Mouse (Mus musculus) spleen, postnatal 10 days (tissue): Measurements from ENCODE around the gene Trappc12.
"Not testable (repeated sequence)": the region's sequence is repeated elsewhere in the genome, so short reads cannot be mapped to it uniquely, and the experiment has no call there.

Source experiments
- DNase-seq, 2 experiments: peaks; one replicate each; pipeline ENCODE4 v3.0.0; 2021 to 2022; ENCODE audit warnings: low spot score in 2 of 2

Trappc12 gene

DNA sequence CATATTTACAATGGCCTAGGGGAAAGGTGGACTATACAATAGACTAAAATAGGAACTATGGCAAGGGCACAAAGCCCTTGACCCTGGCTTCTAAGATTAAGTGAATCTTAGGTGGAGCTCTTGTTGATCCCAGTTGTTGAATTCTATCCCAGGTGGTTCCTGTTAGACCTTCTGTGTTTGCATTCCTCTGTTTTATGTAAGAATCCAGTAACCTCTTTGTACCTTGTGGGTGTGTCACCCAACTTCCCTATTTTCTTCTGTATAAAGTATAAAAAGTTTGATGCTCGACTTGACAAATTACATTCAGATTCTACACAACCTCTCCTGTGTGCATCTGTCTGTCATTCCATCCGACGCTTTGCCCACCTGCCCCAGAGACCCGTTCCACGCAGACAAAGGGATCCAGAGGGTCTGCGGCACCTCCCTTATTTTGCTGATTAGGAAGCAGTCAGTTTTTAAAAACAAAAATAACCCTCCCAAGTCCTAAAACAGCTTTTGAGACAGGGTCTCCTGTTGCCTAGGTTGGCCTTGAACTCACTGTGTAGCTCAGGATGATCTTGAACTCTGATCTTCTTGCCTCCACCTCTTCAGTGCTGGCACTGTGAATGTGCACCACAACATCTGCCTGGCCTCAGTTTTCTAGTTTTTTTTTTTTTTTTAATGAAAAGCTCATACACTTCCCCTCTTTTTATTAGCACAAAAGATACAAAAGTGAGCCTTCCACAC, 16.6 kb downstream of the Trappc12 start:
- not testable (repeated sequence) for DNase-seq

DNA sequence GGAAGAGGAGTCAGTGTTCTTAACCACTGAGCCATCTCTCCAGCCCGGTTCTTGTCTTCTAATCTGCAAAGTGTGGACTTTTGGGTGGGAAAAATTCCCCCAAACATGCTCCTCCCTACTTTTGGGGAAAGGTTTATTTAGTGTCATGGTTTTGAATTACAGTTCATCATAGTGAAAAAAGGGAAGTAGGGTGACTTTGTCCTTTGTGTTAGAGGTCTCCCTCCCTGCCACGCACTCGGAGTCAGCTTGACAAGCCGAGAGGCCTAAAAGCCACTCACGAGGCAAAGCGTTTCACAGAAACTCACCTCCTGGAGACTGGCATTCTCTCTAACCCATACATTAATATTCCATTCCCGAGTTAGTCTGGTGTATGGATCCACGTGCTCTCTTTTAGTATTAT, 17.6 kb downstream of the Trappc12 start:
- no peak for DNase-seq

DNA sequence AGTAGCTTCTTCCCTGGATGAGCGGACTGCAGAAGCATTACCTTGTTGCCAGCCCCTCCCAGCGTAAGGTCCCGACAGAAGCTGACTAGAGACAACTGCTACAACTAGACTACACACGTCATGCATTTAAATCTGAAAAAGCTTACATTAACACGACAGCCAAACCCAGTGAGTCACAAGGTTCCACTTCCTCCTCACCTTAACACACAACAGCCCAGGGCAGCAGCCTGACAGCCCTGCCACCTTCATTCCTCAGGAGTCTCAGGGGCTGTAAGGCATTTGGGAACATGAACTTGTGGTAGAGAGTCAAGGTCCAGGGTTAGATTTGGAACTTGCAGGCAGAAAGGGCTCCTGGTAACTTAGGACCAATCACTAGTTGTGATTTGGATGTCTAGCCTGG, 23.2 kb downstream of the Trappc12 start:
- DNase-seq, result no peak

DNA sequence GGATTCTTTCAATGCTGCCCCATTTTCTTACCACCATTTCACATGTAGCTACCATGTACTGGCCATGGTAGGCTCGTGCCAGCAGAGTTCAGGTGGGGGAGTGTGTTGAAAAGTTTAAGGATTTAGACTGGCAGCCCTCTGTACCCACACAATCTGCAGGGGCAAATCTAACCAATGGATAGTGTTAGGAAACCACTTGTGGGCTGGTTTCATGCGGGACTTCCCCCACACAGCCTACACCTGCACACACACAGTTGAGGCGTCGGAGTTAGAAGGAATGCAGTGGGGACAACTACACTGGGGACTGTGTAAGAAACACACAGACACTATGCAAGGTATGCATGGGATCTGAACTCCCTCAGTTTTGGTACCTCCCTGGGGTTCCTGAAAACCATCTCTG, 24.1 kb downstream of the Trappc12 start:
- no peak for DNase-seq

DNA sequence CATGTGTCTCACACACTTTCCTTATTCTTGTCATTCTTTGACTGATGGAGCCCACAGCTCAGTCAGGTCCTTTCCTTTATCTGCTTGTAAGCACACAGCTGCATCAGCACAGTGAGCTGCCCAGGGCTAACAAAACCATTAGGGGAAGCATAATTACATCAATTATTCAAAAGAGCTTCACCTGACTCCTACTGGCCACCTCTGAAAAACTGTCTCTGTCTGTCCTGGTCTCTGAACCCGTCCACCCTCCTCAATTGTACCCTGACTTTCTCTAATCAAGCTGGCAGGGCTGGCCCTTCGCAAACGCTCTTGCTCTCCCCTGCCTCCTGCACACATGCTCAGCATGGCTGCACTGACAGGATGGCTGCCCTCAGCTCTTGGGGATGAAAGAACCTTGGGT, 25.9 kb downstream of the Trappc12 start:
- DNase-seq, result no peak

DNA sequence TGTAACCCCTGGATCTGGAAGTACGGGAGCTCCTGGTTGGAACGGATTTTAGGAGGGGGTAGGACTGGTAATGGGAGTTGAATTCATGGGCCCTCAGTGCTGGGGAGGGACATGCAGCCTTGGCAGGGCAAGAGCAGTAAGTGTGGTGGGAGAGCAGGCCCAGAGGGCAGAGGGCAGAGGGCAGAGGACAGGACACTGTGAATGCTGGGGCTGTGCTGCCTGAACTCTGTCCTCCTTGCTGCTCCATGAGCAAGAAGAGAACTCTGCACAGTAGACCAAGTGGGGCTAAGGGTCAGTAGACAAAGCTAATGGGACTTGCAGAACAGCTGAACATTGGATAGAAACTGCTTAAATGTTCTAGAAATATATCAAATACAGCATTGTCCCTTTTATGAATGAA, 32.2 kb downstream of the Trappc12 start:
- no peak for DNase-seq

DNA sequence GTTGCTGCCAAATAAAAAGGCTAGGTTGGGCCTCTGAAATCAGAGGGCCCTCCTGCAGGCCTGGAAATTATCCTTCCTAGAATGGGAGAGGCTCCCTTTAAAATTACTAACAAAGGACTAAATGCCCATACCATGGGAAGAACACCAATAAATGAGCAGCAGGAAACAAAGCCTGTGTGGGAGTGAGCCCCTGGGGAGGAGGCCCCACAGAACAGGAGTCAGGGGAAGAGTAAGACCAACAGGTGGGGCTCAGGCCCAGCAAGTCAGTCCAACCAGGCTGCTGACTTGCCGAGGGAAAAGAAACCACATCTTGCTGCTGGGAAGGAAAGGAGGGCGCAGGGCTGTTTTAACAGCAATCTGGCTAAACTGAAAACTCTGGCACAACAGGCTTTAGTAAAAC, 33.2 kb downstream of the Trappc12 start:
- no peak for DNase-seq

DNA sequence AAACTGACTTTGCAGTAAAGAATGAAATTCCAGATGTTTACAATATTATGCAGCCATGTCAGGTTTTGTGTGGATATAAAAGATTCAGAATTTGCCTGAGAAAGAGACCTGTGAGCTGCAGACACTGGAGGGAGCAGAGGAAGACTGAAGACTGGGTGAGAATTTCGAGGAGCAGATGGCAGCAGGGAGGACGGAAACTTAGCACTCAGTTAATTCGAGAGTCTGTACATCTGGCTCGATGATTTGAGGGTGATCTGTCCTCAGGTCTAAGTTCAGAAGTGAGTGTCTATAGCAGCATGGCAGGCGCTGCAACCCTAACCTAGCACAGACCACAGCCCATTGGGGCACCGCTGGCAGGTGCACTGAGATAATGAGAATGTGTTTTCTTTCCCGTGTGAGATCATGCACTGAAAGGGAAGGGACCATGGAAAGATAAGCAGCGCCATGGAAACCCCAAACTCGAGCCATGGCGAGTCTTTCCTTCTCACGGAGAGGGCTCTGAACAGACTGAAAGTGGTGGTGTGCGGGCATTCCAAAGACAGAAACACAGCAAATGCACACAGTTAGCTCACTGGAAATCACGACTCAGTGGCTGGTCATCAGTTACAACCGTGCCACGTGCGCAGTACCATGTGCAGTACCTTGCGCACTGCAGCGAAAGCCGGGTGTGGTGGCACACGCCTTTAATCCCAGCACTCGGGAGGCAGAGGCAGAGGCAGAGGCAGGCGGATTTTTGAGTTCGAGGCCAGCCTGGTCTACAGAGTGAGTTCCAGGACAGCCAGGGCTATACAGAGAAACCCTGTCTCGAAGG, 35.2 kb downstream of the Trappc12 start:
- DNase-seq, result no peak

DNA sequence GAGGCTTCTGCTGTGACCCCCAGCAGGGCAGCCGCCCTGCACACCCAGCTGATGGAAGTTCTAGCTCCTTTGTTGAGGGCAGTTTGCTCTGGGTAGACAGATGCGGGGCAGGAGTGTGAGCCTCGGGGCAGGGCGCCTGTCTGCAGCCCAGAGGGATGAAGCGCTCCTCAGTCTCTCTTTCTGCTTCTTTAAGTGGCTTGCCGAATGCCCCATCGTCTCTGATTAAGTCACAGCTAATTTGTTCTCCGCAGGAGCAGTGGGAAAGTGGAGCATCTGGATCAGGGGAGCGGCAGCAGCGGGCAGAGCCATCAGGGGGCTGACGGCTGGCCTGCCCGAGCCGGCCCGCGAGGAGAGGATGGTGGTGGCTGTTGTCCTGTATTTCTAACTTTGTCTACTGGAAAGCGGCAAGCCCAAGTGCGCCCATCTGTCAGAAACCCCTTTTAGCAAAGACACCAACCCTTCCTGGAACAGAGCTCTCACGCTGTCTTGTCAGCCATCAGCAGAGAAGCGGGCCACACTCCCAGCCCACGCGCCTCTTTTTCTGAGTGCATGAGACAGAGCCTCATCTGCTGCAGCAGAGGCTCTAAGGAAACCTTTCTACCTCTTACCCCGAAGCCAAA, 39.6 kb downstream of the Trappc12 start:
- DNase-seq, result no peak

DNA sequence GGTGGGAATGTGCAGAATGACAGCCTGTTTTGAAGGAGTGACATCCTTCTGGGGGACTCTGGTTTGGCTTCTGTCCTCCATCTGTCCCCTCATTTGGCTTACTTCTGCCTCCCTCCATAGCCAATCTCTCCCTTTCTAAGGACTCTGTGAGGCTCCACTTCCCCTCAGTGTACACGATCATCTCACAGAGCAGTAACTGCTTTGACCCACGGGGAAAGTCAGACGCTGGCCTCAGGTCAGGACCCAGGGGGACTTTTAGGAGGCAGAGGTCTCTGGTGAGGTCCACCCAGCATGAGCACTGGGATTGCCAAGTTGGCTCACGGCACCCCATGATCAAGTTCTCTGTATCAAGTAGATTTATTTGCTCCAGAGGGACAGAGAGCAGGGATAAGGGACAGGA, 42.1 kb downstream of the Trappc12 start:
- no peak for DNase-seq

DNA sequence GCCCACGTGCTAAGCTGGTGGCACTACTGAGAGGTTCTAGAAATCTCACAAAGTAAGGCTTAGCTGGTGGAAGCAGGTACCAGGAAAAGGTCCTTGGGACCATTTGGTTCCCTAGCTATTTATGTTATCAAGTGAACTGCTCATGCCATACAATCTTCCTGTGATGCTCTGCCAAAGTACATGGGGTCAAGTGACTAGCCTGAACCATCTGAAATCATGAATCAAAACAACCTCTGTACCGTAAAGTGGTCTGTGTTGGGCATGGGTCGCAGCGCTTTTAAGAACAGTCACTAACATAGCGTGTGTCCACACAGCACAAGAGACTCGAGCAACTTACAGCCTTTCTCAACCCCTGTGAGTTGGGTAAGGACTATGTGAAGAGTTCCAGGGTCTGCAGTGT, 45.1 kb downstream of the Trappc12 start:
- no peak for DNase-seq

DNA sequence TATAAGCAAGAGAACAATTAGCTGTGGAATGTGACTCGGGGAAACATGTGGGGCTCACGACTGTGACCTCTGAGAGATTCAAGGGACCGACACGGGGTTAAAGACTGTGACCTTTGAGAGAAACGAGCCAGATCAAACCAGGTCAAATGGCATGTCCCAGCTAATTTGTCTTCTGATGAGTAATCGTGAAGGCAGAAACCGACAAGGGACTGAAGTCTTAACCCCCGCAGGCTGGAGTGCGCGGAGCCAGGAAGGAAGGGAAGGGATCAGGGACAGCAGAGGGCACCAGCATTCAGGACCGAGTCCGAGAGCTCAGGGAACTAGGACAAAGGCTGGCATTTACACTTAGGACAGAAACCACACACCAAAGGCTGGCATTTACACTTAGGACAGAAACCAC, 45.9 kb downstream of the Trappc12 start:
- DNase-seq, result no peak

DNA sequence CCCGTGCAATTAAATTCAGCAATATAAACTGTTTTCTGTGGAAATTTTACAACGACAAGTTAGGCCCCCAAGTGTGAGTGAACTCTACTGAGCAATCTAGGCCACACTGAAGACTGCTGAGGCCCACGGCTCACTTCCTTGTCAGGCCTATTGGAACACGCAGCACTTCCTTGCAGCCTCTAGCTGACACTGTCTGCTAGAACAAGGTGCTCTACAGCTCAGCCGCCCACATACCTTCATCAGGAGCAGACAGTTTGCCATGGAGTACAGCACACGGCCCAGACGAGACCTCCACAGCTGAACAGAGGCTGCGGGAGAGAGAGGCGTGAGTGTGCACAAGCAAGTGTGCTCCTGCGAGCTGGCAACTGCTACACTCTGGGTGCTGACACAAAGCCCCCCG, 49.0 kb downstream of the Trappc12 start:
- DNase-seq, result no peak

DNA sequence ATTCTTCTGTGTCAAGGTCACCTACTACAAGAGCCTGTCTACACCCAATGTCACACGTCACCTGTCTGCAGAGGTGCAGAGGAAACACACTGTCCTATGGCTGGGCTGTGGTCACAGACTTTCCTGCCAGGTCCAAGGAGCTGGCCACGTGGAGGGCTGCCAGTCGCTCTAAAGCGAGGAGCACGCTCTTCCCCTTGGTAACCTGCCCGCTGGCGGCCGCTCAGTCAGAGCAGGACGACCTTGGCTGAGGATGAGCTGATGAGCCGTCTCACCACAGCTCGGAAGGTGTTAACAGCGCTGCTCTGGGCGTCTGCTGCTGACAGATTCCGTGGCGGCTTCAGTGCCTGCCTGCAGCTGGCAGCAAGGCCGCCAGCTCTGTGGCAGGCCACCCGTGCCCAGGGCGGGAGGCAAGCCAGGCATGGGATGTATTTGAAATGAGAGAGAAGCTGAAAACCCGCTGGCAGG, 49.7 kb downstream of the Trappc12 start:
- DNase-seq, result no peak

DNA sequence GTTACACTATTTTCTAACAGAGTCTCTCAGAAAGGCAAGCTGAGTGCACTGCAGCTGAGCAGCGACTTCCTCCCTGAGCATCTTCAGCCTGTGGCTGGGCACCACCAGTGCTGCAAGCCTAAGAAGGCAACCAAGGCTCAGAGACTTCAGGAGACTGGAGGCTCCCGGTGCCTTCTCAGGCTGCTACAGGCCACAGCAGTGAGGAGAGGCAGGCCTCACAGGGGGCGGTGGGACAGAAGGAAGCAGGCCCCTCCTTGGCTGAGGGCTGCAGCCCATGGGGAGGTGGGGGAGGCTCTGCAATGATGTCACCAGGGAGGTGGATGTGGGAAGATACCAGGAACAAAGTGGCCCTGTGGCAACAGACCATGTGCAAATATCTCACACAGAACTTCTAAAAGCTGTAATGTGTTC, 50.2 kb downstream of the Trappc12 start:
- DNase-seq, result peak in 1 of 2 experiments; percentile 7

DNA sequence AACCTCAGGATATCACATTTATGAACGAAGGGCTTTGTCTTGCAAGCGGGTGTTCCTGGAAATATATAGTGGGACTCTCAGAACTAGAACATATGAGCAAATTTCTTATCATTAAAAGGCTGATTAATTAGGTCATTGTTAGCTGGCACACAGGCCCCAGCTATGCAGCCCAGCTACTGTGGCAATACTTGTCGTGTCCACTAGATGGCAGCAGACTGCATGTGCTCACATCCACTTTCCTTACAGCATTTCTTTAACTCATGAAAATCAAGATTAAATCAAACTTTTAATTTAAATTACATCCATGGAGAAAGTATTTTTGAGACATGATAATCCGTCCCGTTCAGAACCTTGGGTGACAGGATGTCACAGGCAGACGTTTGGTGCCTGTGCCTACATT, 50.6 kb downstream of the Trappc12 start:
- peak; percentile 54 to 76 for DNase-seq

DNA sequence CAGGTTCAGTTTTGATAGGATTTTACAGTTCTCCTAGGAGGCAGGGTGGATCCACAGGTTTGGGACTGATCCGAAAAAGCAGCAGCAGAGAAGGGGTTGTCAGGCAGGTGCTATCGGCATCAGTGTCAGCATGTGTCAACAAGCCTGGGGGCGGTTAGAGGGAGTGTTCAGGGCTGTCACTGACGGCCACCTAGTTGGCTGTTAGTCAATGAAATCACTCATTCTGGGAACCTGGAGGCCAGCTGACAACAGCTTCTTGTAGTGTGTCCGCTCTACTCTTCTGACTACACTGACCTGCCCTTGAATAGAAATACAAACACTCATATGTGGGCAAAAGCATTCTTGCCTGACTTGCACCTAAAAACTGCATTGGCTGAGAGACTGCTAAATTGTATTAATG, 51.2 kb downstream of the Trappc12 start:
- no peak for DNase-seq

DNA sequence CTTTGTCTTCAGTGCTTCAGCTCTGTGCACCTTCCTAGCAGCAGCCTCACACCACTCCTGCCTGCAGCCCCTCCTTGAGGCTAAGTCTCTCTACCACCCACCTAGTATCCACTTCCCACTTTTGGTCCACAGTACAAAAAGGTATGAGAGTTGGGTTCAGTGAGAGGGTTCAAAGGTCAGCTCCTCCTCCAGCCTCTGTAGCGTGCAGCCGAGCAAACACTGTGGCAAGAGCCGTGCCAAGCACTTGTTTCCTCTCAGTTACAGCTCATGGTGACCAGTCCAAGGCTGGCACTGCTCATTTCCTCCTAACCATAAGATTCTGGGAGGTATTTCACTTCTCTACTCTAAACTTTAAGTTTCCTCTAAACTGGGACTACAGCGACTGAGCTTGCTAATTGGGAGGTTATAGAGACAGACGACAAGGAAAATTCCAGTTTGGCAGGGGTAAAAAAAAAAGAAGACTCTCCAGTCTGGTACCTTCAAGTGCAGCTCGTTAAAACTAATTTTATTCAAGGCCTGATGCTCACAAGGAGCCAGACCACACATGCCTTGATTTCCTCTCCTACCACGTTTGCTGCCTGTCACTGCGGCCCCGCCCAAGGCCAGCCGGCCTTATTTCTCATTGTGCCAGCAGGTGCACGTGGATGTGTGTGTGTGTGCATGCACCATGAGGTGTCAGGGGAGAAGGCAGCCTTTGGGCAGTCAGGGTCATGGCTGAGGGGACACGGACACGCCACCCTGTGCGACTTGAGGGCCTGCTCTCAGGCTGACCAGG, 52.3 kb downstream of the Trappc12 start:
- no peak for DNase-seq

DNA sequence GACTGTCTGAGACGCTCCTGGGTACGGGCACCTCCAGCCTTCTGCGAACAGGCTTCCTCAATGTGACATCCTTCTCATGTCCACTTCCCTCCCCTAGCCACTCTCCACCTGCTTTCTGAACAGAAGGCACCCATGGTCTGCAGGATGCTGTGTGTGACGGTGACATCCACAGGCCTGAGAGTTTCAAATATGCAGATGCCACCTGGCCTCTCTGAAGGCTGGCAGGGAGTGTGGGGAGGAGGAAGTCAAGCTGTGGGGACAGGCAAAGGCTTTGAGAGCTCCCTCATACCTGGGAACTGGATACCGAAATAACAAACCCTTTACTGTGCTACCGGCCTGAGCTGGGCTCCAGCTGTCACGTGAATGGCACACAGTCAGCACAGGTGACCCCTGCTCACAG, 55.5 kb downstream of the Trappc12 start:
- no peak for DNase-seq

DNA sequence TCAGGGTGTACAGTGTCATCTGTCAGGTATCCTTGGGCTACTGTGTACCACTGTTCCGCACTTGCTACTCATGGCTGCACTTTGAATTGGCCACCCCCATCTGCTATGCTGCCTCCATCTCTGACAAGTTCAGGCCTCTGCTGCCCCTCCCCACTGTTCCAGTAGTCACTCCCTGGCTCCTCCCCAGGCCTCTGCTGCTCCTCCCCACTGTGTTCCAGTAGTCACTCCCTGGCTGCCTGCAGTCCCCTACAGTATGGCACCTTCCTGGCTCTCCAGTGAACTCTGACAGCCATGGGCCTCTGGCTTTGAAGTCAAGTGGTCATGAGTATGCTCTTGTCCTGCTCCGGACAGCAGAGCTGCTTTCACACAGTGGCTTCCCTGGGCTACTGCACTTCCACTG, 56.0 kb downstream of the Trappc12 start:
- DNase-seq, result no peak

DNA sequence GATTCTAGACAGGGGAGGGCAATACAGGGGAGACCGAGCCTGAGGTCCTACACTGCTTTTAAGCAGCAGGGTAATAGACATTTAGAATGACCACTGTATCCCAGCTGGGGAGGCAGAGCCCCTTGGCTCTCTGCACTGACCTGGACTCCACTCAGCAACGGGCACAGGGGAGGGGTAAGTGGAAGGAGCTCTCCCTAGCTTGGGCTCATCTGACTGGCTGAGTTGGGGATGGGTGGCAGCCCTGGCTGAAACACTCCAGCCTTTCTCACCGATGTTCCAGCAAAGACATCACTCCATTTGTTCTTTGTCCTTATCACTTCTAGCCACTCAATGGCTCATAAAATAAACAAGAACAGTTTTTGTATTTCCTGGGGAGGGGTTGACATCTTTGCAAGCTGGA, 56.5 kb downstream of the Trappc12 start:
- no peak for DNase-seq

DNA sequence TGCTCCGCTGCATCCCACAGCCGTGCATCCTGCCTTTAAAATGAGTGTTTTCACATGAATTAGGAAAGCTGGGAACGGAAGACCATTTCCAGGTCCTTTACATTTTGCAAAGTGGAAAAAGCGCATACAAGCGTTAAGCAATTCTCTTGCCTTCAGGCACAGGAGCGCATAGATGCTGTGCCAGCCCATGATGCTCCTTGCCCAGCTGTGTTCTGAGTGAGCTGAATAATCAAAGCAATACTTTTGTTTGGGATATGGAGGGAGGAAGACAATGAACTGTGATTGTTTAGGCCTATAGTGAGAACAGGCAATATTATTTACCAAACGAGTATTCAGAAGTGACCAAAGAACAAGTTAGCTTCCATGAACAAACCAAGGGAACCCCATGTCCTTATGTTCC, 59.5 kb downstream of the Trappc12 start:
- DNase-seq, result no peak
